Mouse (Mus musculus) T-helper 2 cell (primary cell): Measurements from ENCODE around the gene Col4a2.
"Not testable (repeated sequence)": the region's sequence is repeated elsewhere in the genome, so short reads cannot be mapped to it uniquely, and the experiment has no call there.

Source experiments
- in situ Hi-C: fragments of 300-600 bp; cut with MboI, MseI; formaldehyde crosslinking; loops from one replicate; pipeline ENCODE4 v1.15.1; 2025; ENCODE audit warnings: high pct_unique_total_duplicates

Gene Col4a2

DNA sequence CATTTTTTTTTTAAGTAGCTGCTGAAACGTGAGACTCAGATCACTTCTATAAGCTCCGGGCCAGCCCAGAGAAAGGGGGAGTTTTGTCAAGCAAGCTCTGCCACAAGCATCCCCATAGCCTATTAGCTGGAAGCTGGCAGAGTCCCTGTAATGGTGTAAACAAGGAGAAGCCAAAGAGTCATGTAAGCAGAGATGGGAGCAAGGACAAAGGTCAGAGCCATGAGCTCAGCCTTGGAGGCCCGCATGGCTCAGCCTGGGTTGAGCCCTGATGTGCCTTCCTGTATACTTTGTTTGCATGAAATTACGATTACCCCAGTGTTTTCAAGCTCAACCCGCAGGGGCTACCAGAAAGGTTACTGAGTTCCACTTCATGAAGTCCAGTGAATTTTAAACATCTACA lies 146.4 kb downstream of the Col4a2 start:
- in situ Hi-C loops, result no loop called here

DNA sequence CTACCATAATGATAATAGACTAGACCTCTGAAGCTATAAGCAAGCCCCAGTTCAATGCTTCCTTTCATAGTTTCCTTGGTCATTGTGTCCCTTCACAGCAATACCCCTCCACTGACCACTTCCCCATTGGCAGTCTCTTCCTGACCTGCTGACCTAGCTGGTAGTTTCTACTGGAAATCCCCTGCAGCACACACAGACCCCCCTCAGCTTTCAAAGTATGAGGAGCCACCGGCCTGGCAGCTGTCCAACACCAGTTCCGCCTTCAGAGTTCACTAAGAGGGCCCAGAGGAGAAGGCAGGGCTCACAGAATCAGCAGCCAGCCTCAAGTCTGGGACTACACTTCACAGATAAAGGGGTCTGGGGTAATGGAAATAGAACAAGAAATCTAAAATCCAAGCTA lies 148.3 kb downstream of the Col4a2 start:
- in situ Hi-C loops, result no loop called here

DNA sequence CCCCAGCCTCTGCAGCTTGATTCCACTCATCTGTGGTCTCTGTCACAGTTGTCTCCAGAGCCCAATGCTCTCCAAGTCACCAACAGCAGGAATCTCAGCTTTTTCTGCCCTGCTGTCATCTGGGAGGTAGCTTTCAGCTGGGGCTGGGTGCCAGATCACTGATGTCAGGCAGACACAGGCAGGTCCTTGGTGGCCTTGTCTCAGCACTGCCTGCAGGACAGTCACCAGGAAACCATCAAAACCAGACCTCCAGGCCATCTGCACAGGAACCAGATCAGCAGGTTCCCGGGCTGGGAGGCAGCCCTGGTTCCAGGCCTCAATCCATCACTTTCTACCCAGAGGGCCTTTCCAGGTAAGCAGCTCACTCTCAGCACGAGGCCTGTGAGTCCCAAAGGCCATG lies 149.2 kb downstream of the Col4a2 start:
- in situ Hi-C loops, result no loop called here

DNA sequence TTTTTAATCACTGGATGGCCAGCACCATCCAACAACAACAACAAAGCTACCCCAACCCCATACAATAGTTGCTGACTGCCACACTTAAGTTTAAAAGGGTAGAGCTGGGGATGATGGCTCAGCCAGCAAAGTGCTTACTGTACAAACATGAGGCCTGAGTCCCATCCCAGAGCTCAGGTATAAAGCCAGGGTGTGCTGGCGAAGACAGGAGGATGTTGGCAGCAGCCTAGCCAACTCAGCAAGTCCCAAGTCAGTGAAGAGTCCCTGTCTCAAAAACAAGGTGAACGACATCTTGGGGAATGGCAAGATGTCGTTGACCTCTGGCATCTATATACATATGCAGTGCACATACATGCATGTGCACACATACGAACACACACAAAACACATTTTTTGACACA lies 150.0 kb downstream of the Col4a2 start:
- in situ Hi-C loops, result no loop called here

DNA sequence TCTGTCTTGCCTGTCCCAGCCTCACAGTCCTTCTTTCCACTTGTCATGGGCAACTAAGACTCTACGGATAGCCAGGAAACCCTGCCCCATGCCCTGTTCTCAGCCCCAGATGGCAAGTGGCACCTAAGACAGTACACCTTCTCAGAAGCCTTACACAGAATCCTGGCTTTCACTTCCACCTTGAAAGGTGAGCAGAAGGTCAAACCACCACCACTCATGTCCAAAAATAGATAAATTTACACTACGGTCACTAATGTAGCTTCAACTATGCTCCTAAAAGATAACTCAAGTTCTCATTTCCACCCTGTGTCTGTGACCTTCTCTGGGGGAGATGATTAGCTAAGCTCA lies 150.9 kb downstream of the Col4a2 start:
- in situ Hi-C loops, result no loop called here

DNA sequence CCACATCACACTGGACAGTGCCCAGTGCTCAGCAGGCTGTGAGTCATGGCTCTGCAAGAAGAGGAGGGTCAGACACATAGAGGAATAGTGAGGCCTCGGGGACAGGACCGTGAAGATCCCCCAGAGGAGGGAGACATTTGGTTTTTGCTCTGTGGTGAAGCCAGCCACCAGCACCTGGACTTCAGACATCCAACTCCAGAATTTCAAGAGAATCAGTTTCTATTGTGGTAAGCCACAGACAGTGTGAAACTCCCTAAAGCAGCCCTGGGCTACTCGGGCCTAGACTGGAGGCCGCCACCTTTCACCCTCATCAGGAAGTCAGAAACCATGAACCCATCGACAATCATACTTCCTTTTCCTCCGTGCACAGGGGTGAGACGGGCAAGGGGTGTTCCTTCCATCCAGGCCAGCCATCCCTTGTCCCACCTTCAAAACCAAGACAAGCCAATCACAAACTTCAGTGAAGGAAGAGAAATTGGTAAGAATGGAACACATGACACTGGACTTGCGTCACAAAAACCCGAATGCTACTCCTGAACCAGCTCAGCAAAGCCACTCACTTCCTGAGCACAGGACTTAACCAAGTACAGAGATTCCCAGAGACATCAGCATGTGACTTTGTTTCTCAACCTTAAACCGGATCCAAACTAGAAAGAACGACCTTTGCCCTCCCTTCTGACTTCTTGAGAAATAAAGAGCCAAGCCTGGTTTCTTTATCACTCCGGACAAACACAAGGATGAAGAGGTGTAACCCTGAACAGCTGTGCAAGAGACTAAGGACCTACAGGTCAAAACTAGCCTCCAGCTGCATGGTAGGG lies 151.5 kb downstream of the Col4a2 start:
- in situ Hi-C loops, result no loop called here

DNA sequence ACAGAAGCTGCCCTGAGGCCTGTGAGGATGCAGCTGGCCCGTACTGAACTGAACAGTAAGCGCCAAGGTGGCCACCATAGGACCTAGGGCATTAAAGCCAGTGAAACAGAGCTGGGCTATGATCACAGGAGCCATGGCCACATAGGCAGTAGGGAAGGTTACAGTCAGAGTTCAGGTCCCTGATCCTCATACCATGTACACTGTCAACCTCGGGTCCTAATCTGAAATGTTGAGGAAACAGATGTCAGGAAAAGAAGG lies 152.0 kb downstream of the Col4a2 start:
- in situ Hi-C loops, result no loop called here

DNA sequence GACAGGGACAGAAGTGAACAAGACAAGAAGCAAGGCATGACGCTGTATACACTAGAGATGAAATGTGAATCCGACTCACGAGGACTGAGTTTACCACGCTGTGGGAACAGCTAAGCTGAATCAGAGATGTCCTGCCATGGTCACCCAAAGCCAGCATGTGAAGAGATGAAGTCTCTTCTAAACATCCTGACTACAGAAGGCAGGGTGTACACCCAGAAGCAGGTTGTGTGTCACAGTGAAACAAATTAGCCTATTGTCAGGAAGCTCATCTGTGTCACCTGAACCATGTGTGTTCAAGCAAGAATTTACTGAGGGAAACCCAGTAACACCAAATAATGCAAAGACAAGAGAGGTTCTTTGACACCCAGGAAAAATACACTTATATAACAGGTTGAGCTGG lies 153.0 kb downstream of the Col4a2 start:
- in situ Hi-C loops, result no loop called here

DNA sequence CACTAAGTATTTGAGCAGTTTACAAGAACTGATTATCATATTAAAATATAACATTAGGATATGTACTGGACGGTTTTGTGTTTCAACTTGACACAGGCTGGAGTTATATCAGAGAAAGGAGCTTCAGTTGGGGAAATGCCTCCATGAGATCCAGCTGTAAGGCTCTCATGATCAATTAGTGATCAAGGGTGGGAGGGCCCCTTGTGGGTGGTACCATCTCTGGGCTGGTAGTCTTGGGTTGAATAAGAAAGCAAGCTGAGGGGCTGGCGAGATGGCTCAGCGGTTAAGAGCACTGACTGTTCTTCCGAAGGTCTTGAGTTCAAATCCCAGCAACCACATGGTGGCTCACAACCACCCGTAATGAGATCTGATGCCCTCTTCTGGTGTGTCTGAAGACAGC lies 153.9 kb downstream of the Col4a2 start:
- in situ Hi-C loops, result not testable (repeated sequence)

DNA sequence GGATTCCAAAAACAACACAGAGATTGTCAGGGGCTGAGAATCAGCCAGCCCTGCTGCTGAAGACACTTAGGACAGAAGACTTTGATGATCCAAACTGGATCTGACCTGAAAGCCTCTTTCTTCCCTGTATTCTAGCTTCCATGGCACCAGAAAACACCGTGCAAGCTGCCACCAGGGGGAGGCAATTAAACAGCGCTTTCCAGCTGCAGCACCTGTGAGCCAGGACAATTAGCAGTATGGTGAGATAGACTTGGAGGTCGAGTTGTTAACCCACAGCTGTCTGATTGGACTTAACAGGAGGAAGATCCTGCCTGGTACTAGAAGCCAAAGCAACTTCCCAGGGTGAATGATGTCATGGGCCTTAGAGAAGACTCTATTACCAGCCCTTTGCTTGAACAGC lies 156.5 kb downstream of the Col4a2 start:
- in situ Hi-C loops, result no loop called here

DNA sequence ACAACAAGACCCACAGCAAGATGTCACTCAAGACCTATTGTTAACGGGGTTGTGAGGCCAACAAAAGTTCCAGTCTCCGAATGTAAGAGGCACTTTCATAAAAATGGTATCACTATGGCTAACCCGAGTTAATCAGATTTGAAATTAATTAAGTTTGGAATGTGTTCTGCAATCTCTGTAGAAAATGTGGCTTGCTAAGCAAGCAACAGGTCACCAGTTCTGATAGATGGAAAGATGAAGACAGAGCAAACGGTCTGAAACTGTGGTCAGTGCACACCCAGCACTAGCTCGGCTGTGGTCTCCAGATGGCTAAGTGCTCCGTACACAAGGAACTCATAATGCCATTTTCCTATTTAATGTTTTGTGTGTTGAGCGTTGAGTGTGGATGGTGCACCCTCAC lies 158.1 kb downstream of the Col4a2 start:
- in situ Hi-C loops, result no loop called here

DNA sequence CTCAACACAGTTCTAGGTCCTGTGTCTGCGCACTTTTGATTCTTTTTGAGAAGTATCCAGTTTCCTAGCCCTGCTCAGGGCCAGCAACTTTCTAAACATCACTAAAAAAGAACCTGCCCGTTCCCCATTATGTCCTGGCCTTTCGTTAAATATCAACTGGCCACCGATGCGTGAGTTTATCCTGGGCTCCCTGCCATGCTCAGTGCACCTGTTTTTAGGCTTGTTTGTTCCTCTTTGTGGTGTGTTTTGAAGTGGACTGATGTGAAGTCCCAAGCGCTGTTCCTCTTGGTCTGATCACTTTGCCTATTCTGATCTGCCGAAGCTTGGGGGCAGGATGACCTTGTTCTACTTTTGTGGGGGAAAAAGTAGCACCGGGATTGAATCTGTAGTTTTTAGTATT lies 158.7 kb downstream of the Col4a2 start:
- in situ Hi-C loops, result no loop called here

DNA sequence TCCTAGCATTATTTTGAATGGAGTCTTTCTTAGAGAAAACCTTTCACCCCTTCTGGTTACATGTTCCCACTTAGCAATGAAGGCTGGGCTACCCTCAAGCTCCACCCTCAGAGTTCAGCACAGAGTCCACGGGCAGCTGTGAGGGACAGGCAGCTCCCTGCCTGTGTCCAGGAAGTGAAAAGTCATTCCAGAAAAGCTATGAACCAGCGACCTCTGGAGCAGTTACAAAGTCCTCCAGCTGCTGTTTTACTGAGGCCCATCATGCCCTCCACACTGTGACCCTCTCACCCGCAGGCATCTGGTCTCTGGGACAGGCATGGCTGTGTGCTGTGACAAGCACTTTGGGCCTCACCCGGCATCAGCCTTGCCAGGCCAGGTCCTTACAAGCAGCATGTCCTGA lies 160.5 kb downstream of the Col4a2 start:
- in situ Hi-C loops, result no loop called here

DNA sequence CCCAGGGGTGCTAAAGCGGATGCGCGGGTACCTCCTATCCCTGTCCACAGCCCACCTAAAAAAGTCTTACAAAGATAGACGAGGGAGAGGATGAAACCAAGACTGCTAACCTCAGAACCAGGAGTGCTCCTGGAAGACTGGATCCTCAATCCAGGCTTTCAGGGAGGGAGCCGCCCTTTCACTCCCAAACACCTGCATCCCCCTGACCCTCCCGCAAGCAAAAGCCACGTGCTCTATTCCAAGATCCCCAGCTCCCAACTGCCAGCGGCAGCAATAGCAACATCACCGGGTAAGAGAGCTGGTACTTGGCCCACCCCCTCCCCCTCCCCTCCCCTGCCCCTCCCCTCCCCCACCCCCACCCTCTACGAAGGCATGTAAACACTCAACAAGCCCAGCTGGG lies 162.8 kb downstream of the Col4a2 start:
- in situ Hi-C loops, result no loop called here

DNA sequence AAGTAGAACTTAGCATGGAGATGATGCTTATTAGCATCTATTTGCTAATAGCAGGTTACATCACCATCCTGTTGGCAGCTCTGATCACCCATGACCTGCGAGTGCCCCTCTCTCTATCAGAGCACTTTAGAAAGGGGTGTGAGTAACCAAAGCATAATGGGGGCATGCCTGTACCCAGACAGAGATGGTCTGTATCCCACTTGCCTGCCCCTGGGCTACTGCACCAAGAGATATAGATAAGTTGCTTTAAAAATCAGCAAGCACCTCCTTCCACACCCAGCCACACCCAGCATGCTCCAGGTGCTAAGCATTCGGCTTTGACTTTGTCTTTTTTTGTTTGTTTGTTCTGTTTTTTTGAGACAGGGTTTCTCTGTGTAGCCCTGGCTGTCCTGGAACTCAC lies 163.3 kb downstream of the Col4a2 start:
- in situ Hi-C loops, result no loop called here

DNA sequence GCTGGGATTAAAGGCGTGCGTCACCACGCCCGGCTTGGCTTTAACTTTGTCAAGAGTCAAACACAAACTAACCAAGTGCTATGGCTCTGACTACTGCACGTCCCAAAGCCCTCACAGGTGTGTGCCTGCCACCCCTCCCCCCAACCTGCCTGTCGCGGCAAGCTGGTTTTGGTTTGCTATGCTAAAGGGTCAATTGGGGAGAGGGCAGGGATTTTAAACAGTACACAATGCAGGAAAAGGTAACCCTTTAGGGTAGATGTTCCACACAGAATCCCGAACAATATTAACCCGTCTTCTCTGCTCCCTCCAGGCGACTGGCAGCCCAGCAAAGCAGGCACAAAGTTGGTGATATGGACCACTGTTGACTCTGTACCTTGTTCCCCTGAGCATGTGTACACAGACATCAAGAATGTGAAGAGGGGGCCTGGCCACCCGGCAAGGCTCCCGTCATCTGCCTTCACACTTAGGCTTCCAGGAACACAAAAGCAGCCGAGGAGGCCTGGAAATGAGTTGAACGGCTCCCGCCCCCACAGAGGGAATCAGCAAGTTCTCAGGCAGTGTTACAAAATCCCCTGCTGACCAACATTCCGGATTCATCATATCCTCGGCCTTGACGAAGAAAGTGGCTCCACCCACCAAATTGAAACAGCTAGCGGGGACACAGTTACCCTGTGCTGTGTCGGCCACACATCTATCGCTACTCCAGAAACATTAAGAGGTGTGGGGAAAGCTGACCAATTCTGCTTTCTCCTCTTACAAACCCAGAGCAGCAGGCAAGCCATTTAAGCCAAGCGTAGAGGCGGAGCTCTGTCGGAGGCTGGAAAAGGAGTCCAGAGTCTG lies 164.0 kb downstream of the Col4a2 start:
- in situ Hi-C loops, result no loop called here

DNA sequence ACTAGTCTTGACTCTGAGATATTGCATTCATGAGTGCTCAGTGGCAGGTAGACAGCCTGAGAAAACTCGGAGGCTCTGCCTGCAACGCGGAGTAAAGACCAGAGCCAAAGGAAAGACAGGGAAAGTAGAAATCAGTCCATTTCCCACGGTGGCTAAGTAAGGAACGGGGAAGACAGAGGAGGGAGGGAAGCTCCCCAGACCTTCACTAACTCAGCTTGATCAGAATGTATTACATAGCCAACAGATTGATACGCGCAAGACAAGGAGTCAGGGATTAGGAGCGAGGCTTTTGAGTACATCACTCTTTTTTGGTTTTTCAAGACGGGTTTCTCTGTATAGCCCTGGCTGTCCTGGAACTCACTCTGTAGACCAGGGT lies 164.6 kb downstream of the Col4a2 start:
- in situ Hi-C loops, result no loop called here

DNA sequence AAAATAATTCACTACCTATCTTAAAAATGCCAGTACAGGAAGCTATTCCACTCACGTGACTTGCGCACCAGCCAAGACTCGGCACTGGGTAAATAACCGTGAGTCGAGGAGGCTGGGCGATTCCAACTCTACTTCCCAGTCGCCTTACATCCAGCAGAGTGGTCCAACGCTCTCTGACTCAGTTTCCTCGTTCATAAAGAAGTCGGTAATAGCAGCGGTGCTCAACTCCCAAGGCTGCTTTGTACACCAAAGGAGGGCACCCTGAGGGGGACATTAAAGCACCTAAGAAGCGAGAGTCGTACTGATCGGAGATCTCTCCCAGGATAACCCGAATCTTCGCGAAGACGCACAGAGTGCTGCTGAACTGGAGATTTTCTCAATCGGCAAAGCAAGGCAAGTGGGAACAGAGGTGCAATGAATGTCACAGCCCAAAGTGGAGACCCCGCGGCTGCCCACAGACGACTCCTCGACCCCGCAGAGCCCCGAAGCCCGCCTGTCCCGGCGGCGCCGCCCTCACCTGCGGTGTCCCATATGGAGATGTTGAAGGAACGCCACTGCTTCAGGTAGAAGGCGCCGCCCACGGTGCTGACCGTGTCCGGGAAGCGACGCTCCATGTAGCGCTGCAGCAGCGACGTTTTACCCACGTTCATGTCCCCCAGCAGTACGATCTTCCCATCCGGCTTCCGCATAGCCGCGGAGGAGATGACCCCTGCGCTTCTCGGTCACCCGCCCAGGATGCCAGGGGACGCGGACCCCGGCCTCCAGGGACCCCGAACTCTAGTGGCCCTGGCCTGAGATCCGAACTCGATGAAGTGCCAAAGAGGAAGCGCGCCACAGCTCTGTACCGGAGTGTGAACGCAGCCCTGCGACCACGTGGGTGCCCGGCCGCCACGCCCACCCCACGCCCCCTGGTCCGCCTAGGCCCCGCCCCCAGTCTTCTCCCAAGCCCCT lies 165.5 kb downstream of the Col4a2 start, which contains the start of gene Rab20:
Gene Rab20, minus strand, starts transcription at position 900 of the 951 bp plus-strand sequence.
- in situ Hi-C loops, result no loop called here

DNA sequence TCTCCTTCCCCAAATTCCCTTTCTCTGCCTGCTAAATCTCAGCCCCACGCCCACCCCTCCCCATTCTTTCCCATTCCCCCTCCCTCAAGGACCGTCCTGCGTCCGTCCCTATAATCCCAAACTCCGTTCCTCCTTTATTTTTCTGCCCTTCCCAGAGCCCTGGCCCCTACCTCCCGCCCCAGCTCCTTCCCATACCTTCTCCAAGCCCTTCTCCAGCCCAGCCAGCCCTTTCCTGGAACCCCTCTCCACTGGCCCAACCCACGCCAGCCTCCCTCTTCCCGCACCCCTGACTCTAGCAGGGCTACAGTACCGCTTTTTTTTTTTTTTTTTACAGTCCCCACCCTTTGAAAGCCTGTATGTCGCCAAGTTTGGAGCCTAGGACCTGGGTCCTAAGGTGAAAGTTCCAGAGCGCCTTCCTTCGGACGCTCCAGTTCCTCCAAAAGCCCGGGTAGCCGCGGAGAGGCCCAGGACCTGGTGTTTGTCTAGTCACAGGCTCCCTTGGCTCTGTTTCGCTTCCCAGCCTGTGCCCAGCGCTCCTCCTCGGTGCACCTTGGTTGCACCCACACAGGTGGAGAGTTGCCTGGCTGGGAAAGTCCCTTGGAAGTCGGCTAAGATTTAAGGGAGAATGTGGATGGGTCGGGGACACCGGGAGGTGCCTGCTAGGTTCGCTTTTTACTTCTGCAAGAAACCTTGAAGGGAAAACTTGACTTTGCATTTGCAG lies 166.4 kb downstream of the Col4a2 start:
- in situ Hi-C loops, result no loop called here

DNA sequence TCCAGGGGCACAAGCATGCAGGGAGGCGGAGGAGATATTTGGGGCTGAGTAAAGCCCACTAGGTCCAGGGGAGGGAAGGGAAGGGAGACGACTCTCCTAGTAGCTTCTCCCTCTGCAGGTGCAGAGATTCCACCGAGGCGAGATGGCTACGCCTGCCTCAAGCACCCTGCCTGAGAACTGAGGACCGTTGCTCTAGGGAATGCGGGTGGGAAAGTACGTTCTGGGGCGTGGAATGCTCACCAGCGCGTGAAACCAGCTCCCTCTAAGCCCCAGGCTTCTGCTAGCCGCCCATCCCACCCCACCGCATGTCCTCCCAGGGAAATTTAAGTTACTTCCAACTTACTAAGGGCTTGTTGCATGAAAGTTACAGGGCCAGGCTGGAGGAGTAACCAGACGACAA lies 167.0 kb downstream of the Col4a2 start:
- in situ Hi-C loops, result no loop called here

DNA sequence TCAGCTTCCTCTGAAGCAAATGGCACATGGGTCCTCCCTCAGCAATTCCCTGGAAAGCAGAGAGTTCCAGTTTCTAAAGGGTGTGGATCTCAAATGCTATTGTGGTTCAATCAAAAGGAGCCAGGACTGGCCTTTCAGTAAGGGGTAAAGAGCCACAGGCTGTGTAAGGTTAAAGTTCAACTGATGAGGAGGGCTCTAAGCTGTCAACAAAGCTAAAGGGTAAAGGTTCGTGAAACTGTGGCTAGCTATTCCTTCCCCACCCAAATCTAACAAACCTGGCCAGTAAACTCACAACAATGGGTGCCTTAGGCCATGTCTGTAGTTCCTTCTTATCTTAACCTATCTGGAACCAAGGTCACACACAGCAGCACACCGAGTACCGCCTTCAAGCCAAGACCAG lies 169.3 kb downstream of the Col4a2 start:
- in situ Hi-C loops, result loop anchor here (5.0 kb wide), 1 partner anchor 50 kb away; no protein-coding TSS in a partner anchor
